10 mouse cellular contexts compared by ENCODE assay signal in the genomic region with DNA sequence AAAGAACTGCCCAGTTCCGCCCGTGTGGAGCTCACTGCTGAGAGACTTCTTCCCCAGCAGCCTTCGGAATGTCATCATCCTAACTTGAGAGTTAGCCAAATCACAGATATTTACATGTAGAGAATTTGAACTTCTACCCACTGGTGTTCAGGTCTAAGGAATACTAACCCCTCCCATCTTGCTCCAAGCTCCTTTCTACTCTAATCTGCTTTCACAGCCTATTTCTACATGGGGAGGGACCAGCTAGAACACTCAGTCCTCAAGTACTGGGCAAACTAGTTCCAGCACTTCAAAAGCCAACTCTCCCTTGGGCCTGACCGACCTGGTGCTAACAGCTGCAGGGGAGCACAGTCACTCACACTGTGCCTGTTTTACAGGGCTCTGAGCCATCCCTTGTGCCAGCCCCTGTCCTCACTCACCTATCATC. TPM values are rescaled to one million over a fixed set of nuclear protein-coding genes. Genes with fewer than 3 reads are reported as not detected.
DNase-seq lines count a peak whose midpoint lies in the region; ATAC-seq and TF ChIP-seq lines count a peak whose summit lies in the region.
"Had no signal": no experiment of that assay in that cellular context is flagged by ENCODE, and none has a peak within 500 bp of the region (broad histone marks: within the 10 kb centered on the region; RNA-seq: fewer than 3 reads in every experiment).

No protein-coding gene starts in this region.

- H3K27me3 ChIP-seq in heart, adult 2 months (ENCODE audit: control insufficient read depth, insufficient read depth, low read length), result no peaks in the 10 kb centered on the region
- no peaks in the 10 kb centered on the region for H3K27me3 ChIP-seq in stomach, postnatal 0 days (ENCODE audit: control insufficient read depth, insufficient read depth, low read length)
- H3K27me3 ChIP-seq in intestine, postnatal 0 days (replicated peaks; ENCODE audit: control insufficient read depth, insufficient read depth, low read length), result no peaks in the 10 kb centered on the region
- H3K27me3 ChIP-seq: intestine, embryonic 15.5 days had no signal

- 45% methylated on average over 4 of the region's 4 CpGs for WGBS in heart, adult 2 months
- WGBS in stomach, postnatal 0 days, result 24% methylated on average over 4 of the region's 4 CpGs
- WGBS in intestine, postnatal 0 days, result 57% methylated on average over 4 of the region's 4 CpGs

- peaks cover 5% of the 10 kb centered on the region for H3K4me1 ChIP-seq in heart, adult 2 months (ENCODE audit: control insufficient read depth, insufficient read depth, low read length)
- H3K4me1 ChIP-seq in stomach, postnatal 0 days (replicated peaks; ENCODE audit: control insufficient read depth, insufficient read depth), result peaks cover 19% of the 10 kb centered on the region
- peaks cover 7% of the 10 kb centered on the region; the same call in 1 of the 2 replicates for H3K4me1 ChIP-seq in intestine, postnatal 0 days (replicated peaks; ENCODE audit: control insufficient read depth, insufficient read depth, low read length)

- no peak overlapping the region for H3K4me2 ChIP-seq in stomach, postnatal 0 days (replicated peaks; ENCODE audit: low read depth)
- no peak overlapping the region for H3K4me2 ChIP-seq in intestine, postnatal 0 days (replicated peaks; ENCODE audit: low read depth)
- H3K4me2 ChIP-seq: intestine, embryonic 15.5 days had no signal

- peak overlapping the region; percentile 12; the same call in 1 of the 2 replicates for H3K27ac ChIP-seq in heart, adult 2 months
- H3K27ac ChIP-seq in stomach, postnatal 0 days (replicated peaks), result peak overlapping the region; percentile 83
- no peak overlapping the region for H3K27ac ChIP-seq in intestine, postnatal 0 days (ENCODE audit: low read depth, low read length)
- H3K27ac ChIP-seq: intestine, embryonic 15.5 days had no signal

- intact Hi-C loops in heart, adult 2 months (cut with DNase I), result no loop called here
- intact Hi-C loops in heart, postnatal 36 days (cut with DNase I), result loop anchor here (5.0 kb wide), 1 partner anchor 40 kb away; no protein-coding TSS in a partner anchor

- DNase-seq in heart, adult 2 months, result peak in 1 of 2 experiments; percentile 31
- DNase-seq in heart, postnatal 36 days, result no peak
- peak; percentile 52 for DNase-seq in urinary bladder, postnatal 14 days (ENCODE audit: low spot score)
- no peak for DNase-seq in urinary bladder, postnatal 10 days (ENCODE audit: low spot score)
- peak; percentile 82 to 89 for DNase-seq in lung, adult 18-20 months
- peak; percentile 50 for DNase-seq in stomach, postnatal 0 days (ENCODE audit: low spot score)
- no peak for DNase-seq in spleen, adult 12 weeks (ENCODE audit: low spot score)
- DNase-seq: thymus, postnatal 36 days had no signal

- peaks cover 2% of the 10 kb centered on the region; the same call in 1 of the 2 replicates for H3K79me2 ChIP-seq in heart, adult 2 months (replicated peaks; ENCODE audit: control insufficient read depth, insufficient read depth, low read length)

- H3K9ac ChIP-seq in heart, adult 2 months (ENCODE audit: low read depth, low read length), result no peak overlapping the region
- H3K9ac ChIP-seq in stomach, postnatal 0 days (ENCODE audit: low read length), result no peak overlapping the region
- no peak overlapping the region for H3K9ac ChIP-seq in intestine, postnatal 0 days (ENCODE audit: low read depth, low read length)
- H3K9ac ChIP-seq: intestine, embryonic 15.5 days had no signal

- no peaks in the 10 kb centered on the region for H3K9me3 ChIP-seq in stomach, postnatal 0 days (ENCODE audit: control insufficient read depth, low read length)
- no peaks in the 10 kb centered on the region for H3K9me3 ChIP-seq in intestine, postnatal 0 days (ENCODE audit: control insufficient read depth)
- H3K9me3 ChIP-seq: intestine, embryonic 15.5 days had no signal

- no peak for TF ChIP-seq CTCF in heart, adult 2 months (IDR thresholded peaks at IDR 0.05)
- no peak for TF ChIP-seq CTCF in stomach, postnatal 0 days (IDR thresholded peaks at IDR 0.05; ENCODE audit: low read depth)
- no peak for TF ChIP-seq CTCF in intestine, postnatal 0 days (IDR thresholded peaks at IDR 0.05; ENCODE audit: low read depth)

- peak; percentile 91 for ATAC-seq in stomach, postnatal 0 days (ENCODE audit: low FRiP score, low TSS enrichment)
- no peak for ATAC-seq in intestine, postnatal 0 days
- ATAC-seq: intestine, embryonic 15.5 days had no signal

- TF ChIP-seq EP300 in heart, adult 2 months (IDR thresholded peaks at IDR 0.05; ENCODE audit: insufficient read depth, low read depth, low read length), result no peak
- TF ChIP-seq EP300 in stomach, postnatal 0 days (optimal IDR thresholded peaks at IDR 0.05), result peak; percentile 90

- no peaks in the 10 kb centered on the region for H3K36me3 ChIP-seq in heart, adult 2 months (ENCODE audit: control insufficient read depth, insufficient read depth, low read length)
- no peaks in the 10 kb centered on the region for H3K36me3 ChIP-seq in stomach, postnatal 0 days (ENCODE audit: control insufficient read depth, insufficient read depth, low read length)
- no peaks in the 10 kb centered on the region for H3K36me3 ChIP-seq in intestine, postnatal 0 days (ENCODE audit: control insufficient read depth, insufficient read depth)
- H3K36me3 ChIP-seq: intestine, embryonic 15.5 days had no signal

- no peak overlapping the region for H3K4me3 ChIP-seq in heart, adult 2 months
- H3K4me3 ChIP-seq in stomach, postnatal 0 days (ENCODE audit: low read depth, low read length), result no peak overlapping the region
- H3K4me3 ChIP-seq in intestine, postnatal 0 days (ENCODE audit: low read depth, low read length), result no peak overlapping the region
- H3K4me3 ChIP-seq: intestine, embryonic 15.5 days had no signal

- TF ChIP-seq POLR2A in heart, adult 2 months (IDR thresholded peaks at IDR 0.05; ENCODE audit: insufficient read depth, low read depth, low read length), result no peak

RNA-seq across cellular contexts. Expression of gene Ldlrad3, which starts 44.0 kb away (rescaled TPM):
- total RNA-seq in heart, adult 2 months (2021), result 1 to 10 TPM; 3.3 to 3.8 TPM
- polyA plus RNA-seq in heart, adult 2 months (2012; rRNA removed), result 4.8 and 5.3 TPM in 2 replicates
- 1 to 10 TPM; 3.8 to 4.4 TPM for total RNA-seq in heart, postnatal 36 days (2021)
- 20.5 and 23.4 TPM in 2 replicates for polyA plus RNA-seq in stomach, postnatal 0 days (2015; fragmentation: Nextera tagmentation; extraction: Ambion mirVana)
- 4.3 and 4.5 TPM in 2 replicates for polyA plus RNA-seq in intestine, postnatal 0 days (2015; fragmentation: Nextera tagmentation; extraction: Ambion mirVana)

Comparison
In these comparisons a context has a peak if more than half of its experiments do, and no peak if none do; other contexts are left out.
1. DNase-seq: peak in urinary bladder, postnatal 14 days (single experiment), lung, adult 18-20 months (2 of 2) and stomach, postnatal 0 days (single experiment); none in heart, postnatal 36 days (0 of 2), urinary bladder, postnatal 10 days (single experiment) and spleen, adult 12 weeks (single experiment).